Mouse (Mus musculus): ENCODE measurements at regions not wholly inside any gene's neighbourhood (a gene's known extent, or its start where the extent isn't known, plus 50 kb on each side); places are given as distances from the start of the nearest gene placed in this dataset.

GRCm38 (mm10) chr16:29968743-29969142 lies 95.4 kb upstream of the Hes1 start:
- no peak for DNase-seq (ENCODE audit: extremely low read depth)
- Histone ChIP-seq H3K27ac (ENCODE audit: insufficient read depth, low read depth) (no peak overlapping the region), H3K79me2 (replicated peaks; ENCODE audit: control insufficient read depth, extremely low read depth, insufficient read depth, poor library complexity, severe bottlenecking) (no peaks in the 10 kb centered on the region), H3K36me3 (replicated peaks in 1 of 2; ENCODE audit: control insufficient read depth in 1 of 2, insufficient read depth in 1 of 2, low read length in 1 of 2) (no peaks in the 10 kb centered on the region), H3K4me3 (replicated peaks in 1 of 3; ENCODE audit: low read depth in 2 of 3, low read length in 2 of 3, poor library complexity in 1 of 3) (no peak overlapping the region), H3K9me3 (replicated peaks; ENCODE audit: low read length) (peaks cover 4% of the 10 kb centered on the region), H3K4me1 (ENCODE audit: control insufficient read depth in 1 of 2, insufficient read depth in 2 of 2) (no peaks in the 10 kb centered on the region), H3K9ac (ENCODE audit: insufficient read depth, low read depth) (no peak overlapping the region), H3K4me2 (ENCODE audit: insufficient read depth, low read depth, poor library complexity, severe bottlenecking) (no peak overlapping the region), H3K27me3 (replicated peaks) (peaks cover 4% of the 10 kb centered on the region)
- in situ Hi-C loops (cut with MboI; ENCODE audit: low pct_ligation_motif_present, low pct_unique_long_range_greater_than_20kb, low sequenced_read_pairs) (no loop called here), dilution Hi-C loops (cut with MboI; ENCODE audit: extremely low pct_ligation_motif_present, extremely low pct_unique_long_range_greater_than_20kb, low sequenced_read_pairs) (no loop called here)
- TF ChIP-seq E2F4 (IDR thresholded peaks at IDR 0.05; ENCODE audit: insufficient replicate concordance, low read depth, low read length) = no peak
- no peak for TF ChIP-seq SMC3 (IDR thresholded peaks at IDR 0.05; ENCODE audit: low read depth, low read length)
- no peak for TF ChIP-seq RCOR1 (conservative IDR thresholded peaks at IDR 0.05; ENCODE audit: low read depth, low read length)
- TF ChIP-seq MAFK (IDR thresholded peaks at IDR 0.05; ENCODE audit: insufficient replicate concordance, low read length) = no peak
- no peak for TF ChIP-seq ZMIZ1 (IDR thresholded peaks at IDR 0.05; ENCODE audit: low read depth, low read length)

DNA sequence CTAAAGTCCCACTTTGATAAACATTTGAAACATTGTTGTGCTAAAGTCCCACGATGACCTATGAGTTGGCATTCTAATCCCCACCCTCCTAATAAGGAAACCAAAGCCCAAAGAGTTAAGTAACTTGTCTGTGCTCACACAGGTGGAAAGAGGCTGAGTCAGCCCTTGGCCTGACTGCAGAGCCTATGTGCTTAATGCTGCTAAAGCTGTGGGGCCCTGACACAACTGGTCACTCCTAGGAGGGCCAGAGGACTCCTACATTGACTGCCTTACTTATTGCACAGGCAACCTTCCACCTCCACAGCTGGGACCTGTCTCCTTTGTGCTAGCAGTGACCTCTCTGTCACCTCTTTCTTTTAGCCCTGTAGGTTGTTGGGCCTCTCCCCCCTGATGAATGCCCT lies 91.4 kb upstream of the Hes1 start:
- Histone ChIP-seq H3K4me2 (ENCODE audit: insufficient read depth, low read depth, poor library complexity, severe bottlenecking) (no peak overlapping the region), H3K4me3 (replicated peaks in 1 of 3; ENCODE audit: low read depth in 2 of 3, low read length in 2 of 3, poor library complexity in 1 of 3) (no peak overlapping the region), H3K27ac (ENCODE audit: insufficient read depth, low read depth) (no peak overlapping the region), H3K9ac (ENCODE audit: insufficient read depth, low read depth) (no peak overlapping the region), H3K9me3 (replicated peaks; ENCODE audit: low read length) (no peaks in the 10 kb centered on the region), H3K36me3 (replicated peaks in 1 of 2; ENCODE audit: control insufficient read depth in 1 of 2, insufficient read depth in 1 of 2, low read length in 1 of 2) (no peaks in the 10 kb centered on the region), H3K4me1 (ENCODE audit: control insufficient read depth in 1 of 2, insufficient read depth in 2 of 2) (peaks cover 2 to 8% of the 10 kb centered on the region in 2 experiments; a peak in 3 of 4 replicates), H3K27me3 (replicated peaks) (peaks cover 4% of the 10 kb centered on the region), H3K79me2 (replicated peaks; ENCODE audit: control insufficient read depth, extremely low read depth, insufficient read depth, poor library complexity, severe bottlenecking) (no peaks in the 10 kb centered on the region)
- TF ChIP-seq MEF2A (IDR thresholded peaks at IDR 0.05; ENCODE audit: borderline replicate concordance, low read depth, low read length) (no peak), UBTF (IDR thresholded peaks at IDR 0.05; ENCODE audit: low read depth, low read length) (no peak), HCFC1 (IDR thresholded peaks at IDR 0.05; ENCODE audit: low read depth, low read length) (no peak), SMC3 (IDR thresholded peaks at IDR 0.05; ENCODE audit: low read depth, low read length) (no peak), CTCF (conservative IDR thresholded peaks at IDR 0.05 in 1 of 2, IDR thresholded peaks at IDR 0.05 in 1 of 2; ENCODE audit: low read depth in 2 of 2, low read length in 2 of 2) (no peak), KAT2A (IDR thresholded peaks at IDR 0.05; ENCODE audit: insufficient replicate concordance, low read length) (no peak), CHD2 (IDR thresholded peaks at IDR 0.05; ENCODE audit: low read length) (no peak), MAZ (IDR thresholded peaks at IDR 0.05; ENCODE audit: low read depth, low read length) (no peak), NRF1 (IDR thresholded peaks at IDR 0.05; ENCODE audit: low read depth, low read length) (no peak), RAD21 (IDR thresholded peaks at IDR 0.05; ENCODE audit: low read depth, low read length) (no peak)
- in situ Hi-C loops (cut with MboI; ENCODE audit: low pct_ligation_motif_present, low pct_unique_long_range_greater_than_20kb, low sequenced_read_pairs) (no loop called here), dilution Hi-C loops (cut with MboI; ENCODE audit: extremely low pct_ligation_motif_present, extremely low pct_unique_long_range_greater_than_20kb, low sequenced_read_pairs) (no loop called here)
- no peak for DNase-seq (ENCODE audit: extremely low read depth)

- dilution Hi-C loops (cut with MboI; ENCODE audit: extremely low pct_ligation_motif_present, extremely low pct_unique_long_range_greater_than_20kb, low sequenced_read_pairs) = no loop called here
- Histone ChIP-seq H3K4me3 (replicated peaks in 1 of 3; ENCODE audit: low read depth in 2 of 3, low read length in 2 of 3, poor library complexity in 1 of 3) (no peak overlapping the region), H3K79me2 (replicated peaks; ENCODE audit: control insufficient read depth, extremely low read depth, insufficient read depth, poor library complexity, severe bottlenecking) (no peaks in the 10 kb centered on the region), H3K4me2 (ENCODE audit: insufficient read depth, low read depth, poor library complexity, severe bottlenecking) (no peak overlapping the region), H3K9ac (ENCODE audit: insufficient read depth, low read depth) (no peak overlapping the region), H3K27ac (ENCODE audit: insufficient read depth, low read depth) (no peak overlapping the region), H3K9me3 (replicated peaks; ENCODE audit: low read length) (no peaks in the 10 kb centered on the region), H3K4me1 (ENCODE audit: control insufficient read depth in 1 of 2, insufficient read depth in 2 of 2) (peaks cover 4 to 13% of the 10 kb centered on the region in 2 experiments; a peak in 3 of 4 replicates), H3K27me3 (replicated peaks) (peaks cover 4% of the 10 kb centered on the region), H3K36me3 (replicated peaks in 1 of 2; ENCODE audit: control insufficient read depth in 1 of 2, insufficient read depth in 1 of 2, low read length in 1 of 2) (no peaks in the 10 kb centered on the region)
- in situ Hi-C loops (cut with MboI; ENCODE audit: low pct_ligation_motif_present, low pct_unique_long_range_greater_than_20kb, low sequenced_read_pairs) = no loop called here
- TF ChIP-seq SMC3 (IDR thresholded peaks at IDR 0.05; ENCODE audit: low read depth, low read length) = no peak
- peak; percentile 57; the same call in 1 of the 2 replicates for TF ChIP-seq ZNF384 (IDR thresholded peaks at IDR 0.05; ENCODE audit: low read depth, low read length)
- no peak for TF ChIP-seq RAD21 (IDR thresholded peaks at IDR 0.05; ENCODE audit: low read depth, low read length)
- TF ChIP-seq CTCF (conservative IDR thresholded peaks at IDR 0.05 in 1 of 2, IDR thresholded peaks at IDR 0.05 in 1 of 2; ENCODE audit: low read depth in 2 of 2, low read length in 2 of 2) = no peak
- TF ChIP-seq IRF4 (IDR thresholded peaks at IDR 0.05; ENCODE audit: low read depth, low read length) = no peak
- TF ChIP-seq ZKSCAN1 (IDR thresholded peaks at IDR 0.05; ENCODE audit: borderline replicate concordance, low read depth, low read length) = no peak
- TF ChIP-seq ELF1 (IDR thresholded peaks at IDR 0.05; ENCODE audit: low read depth, low read length) = no peak
- no peak for DNase-seq (ENCODE audit: extremely low read depth)
Observed at GRCm38 (mm10) chr16:29973250-29973649, 90.9 kb upstream of the Hes1 start.

Data from CH12.LX (cell line).